Mouse (Mus musculus) kidney, embryonic 15.5 days (tissue): ENCODE measurements around the gene Zfp668. TPM values are rescaled to one million over a fixed set of nuclear protein-coding genes. Genes with fewer than 3 reads are reported as not detected.

Experiments used
- ATAC-seq: fragments of 200-750 bp; cut with Nextera tagmentation; replicated peaks from 2 replicates; pipeline ENCODE4 v1.8.0; 2017; ENCODE audit warnings: moderate TSS enrichment; ENCODE audit not compliant: low FRiP score
- H3K27ac ChIP-seq: fragments of 300-500 bp; sonication (generic); 2 replicates; pipeline ENCODE4 v1.5.1; 2015; ENCODE audit warnings: mild to moderate bottlenecking, inconsistent platforms
- H3K27me3 ChIP-seq: fragments of 300-500 bp; sonication (generic); 2 replicates; pipeline ENCODE4 v1.6.1; 2015; ENCODE audit warnings: inconsistent platforms
- H3K36me3 ChIP-seq: fragments of 300-500 bp; sonication (generic); 2 replicates; pipeline ENCODE4 v1.6.1; 2015; ENCODE audit warnings: inconsistent platforms
- H3K4me1 ChIP-seq: fragments of 300-500 bp; sonication (generic); 2 replicates; pipeline ENCODE4 v1.6.1; 2015; ENCODE audit warnings: inconsistent platforms
- H3K4me2 ChIP-seq: fragments of 300-500 bp; sonication (generic); 2 replicates; pipeline ENCODE4 v1.6.1; 2015; ENCODE audit warnings: moderate library complexity, mild to moderate bottlenecking, inconsistent platforms
- H3K4me3 ChIP-seq: fragments of 300-500 bp; sonication (generic); replicated peaks from 2 replicates; pipeline ENCODE4 v1.5.1; 2015; ENCODE audit warnings: mild to moderate bottlenecking, inconsistent platforms
- H3K9ac ChIP-seq: fragments of 300-500 bp; sonication (generic); 2 replicates; pipeline ENCODE4 v1.6.1; 2015; ENCODE audit warnings: mild to moderate bottlenecking, inconsistent platforms
- H3K9me3 ChIP-seq: fragments of 300-500 bp; sonication (generic); replicated peaks from 2 replicates; pipeline ENCODE4 v1.6.1; 2016; ENCODE audit warnings: inconsistent platforms
- WGBS: fragments of 180-500 bp; shearing (Covaris S2); methylation state at CpG from one replicate; pipeline ENCODE4 v1.1.7; 2015; ENCODE audit warnings: mixed read lengths; 5-methylcytosine and 5-hydroxymethylcytosine counted together
- polyA plus RNA-seq: library from polyadenylated mRNA; unstranded; fragments of >200 nt; fragmentation: Nextera tagmentation; extraction: Ambion mirVana; gene quantifications from 2 replicates; pipeline ENCODE4 v1.2.1, GENCODE M21; 2015

The Zfp668 gene
- polyA plus RNA-seq, 1 experiment from 2014 or later: 22.7 TPM

- Histone ChIP-seq H3K27me3 (no peaks in the 10 kb centered on the region), H3K4me3 (no peak overlapping the region), H3K4me1 (peaks cover 13% of the 10 kb centered on the region), H3K9ac (no peak overlapping the region), H3K36me3 (no peaks in the 10 kb centered on the region), H3K27ac (no peak overlapping the region), H3K4me2 (no peak overlapping the region), H3K9me3 (no peaks in the 10 kb centered on the region)
- ATAC-seq: no peak
- WGBS: 89% methylated on average over 5 of the region's 5 CpGs
Measured at GRCm38 (mm10) chr7:127837473-127837872, 39.2 kb downstream of the Zfp668 start.

- no peak overlapping the region for H3K27ac ChIP-seq
- WGBS: 81% methylated on average over 2 of the region's 2 CpGs
- no peak overlapping the region for H3K4me3 ChIP-seq
- no peaks in the 10 kb centered on the region for H3K36me3 ChIP-seq
- peaks cover 4% of the 10 kb centered on the region; the same call in 1 of the 2 replicates for H3K4me1 ChIP-seq
- no peaks in the 10 kb centered on the region for H3K9me3 ChIP-seq
- no peak for ATAC-seq
- H3K9ac ChIP-seq: no peak overlapping the region
- H3K27me3 ChIP-seq: no peaks in the 10 kb centered on the region
- no peak overlapping the region for H3K4me2 ChIP-seq
Measured at GRCm38 (mm10) chr7:127835550-127835949, 41.1 kb downstream of the Zfp668 start.

DNA sequence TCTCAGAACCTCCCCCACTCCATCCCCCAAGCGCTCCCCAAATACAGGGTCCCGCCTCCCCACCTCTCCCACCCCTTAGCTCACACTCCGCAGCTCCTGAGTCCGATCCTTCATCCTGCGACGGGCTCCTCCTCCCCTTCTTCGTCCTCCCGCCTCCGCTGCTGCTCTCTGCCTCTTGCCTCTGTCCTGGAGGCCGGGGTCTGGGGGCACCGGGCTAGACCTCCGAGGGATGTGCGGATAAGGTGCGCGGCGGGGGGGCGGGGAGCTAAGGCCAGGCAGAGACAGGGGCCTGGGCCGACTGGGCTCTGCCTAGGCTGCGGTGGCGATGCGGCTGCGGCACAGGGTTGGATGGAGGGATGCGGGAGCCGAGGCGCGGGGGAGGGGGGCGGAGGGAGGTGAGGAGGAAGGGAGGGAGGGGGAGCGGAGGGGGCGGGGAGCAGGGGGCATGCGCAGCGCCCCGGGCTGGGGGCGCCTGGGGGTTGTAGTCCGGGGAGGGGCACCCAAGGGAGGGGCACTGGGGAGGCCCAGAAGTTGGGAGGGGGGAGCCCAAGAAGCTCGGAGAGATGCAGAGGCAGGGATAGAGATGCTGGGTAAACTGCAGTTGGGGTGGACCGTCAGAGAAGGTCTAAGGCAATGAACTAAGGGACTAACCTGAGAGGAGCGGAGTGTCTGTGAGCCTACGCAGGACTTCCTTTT lies 52.3 kb downstream of the Zfp668 start, which contains the start of the genes Stx4a and Stx1b:
TSS of gene Stx4a (plus strand) at position 119 of the 696 bp plus-strand sequence.
TSS of gene Stx1b (minus strand) at position 374 of the 696 bp plus-strand sequence.
- Histone ChIP-seq H3K4me2 (peak within 1 kb of the TSS; percentile 89), H3K27ac (0 out of 2 replicates have a peak within 1 kb of the TSS, but pooled peaks have one; percentile 33), H3K4me3 (peak within 1 kb of the TSS; percentile 61), H3K9ac (peak within 1 kb of the TSS; percentile 70), H3K9me3 (no peaks in the 10 kb centered on the region), H3K4me1 (peaks cover 38% of the 10 kb centered on the region), H3K36me3 (no peaks in the 10 kb centered on the region), H3K27me3 (no peaks in the 10 kb centered on the region)
- 3% methylated on average over 32 of the region's 38 CpGs for WGBS
- peak; percentile 68 for ATAC-seq

DNA sequence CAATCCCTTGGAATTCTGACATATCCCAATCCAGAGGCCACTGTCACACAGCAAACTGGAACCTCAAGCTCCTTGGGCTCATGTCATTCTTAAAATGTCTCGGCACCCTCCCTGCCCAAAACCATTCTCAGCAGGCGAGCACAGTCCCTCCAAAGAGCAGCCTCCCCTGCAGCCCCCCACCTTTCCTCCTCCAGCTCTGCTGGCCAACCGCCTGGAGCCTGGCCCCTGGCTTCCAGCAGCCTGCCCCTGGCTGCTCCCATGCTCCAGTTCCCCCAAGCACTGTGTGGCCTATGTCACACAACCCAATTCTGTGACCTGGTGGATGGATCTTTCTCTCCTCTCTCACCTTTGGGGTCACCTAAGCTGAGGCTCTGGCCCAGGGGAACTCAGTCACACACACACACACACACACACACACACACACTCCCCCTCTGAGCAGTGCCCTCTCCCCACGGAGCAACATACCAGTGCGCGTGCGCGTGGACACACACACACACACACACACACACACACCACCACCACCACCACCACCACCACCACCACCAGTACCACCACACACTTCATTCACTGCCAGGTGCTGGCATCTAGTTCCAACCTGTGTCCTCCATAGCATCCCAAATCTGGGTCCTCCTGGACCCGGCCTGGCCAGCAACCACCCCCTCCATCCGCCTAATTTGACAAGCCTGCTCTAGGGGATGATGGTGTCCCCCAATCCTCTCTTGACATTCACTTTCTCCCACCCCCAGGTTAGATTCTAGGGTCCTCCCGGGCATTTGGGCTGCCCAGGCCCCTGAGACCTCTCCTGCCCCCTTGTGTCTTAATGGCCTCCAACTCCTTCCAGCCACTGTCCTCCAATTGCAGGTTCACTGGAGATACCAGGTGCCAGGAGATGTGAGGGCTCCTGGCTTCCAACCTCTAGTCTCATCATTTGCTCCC lies 53.1 kb downstream of the Zfp668 start:
- Histone ChIP-seq H3K4me1 (peaks cover 38% of the 10 kb centered on the region), H3K9ac (peak overlapping the region; percentile 70), H3K4me2 (peak overlapping the region; percentile 89), H3K36me3 (no peaks in the 10 kb centered on the region), H3K27me3 (no peaks in the 10 kb centered on the region), H3K27ac (0 out of 2 replicates have a peak overlapping the region, but pooled peaks have one; percentile 33), H3K4me3 (peak overlapping the region; percentile 61), H3K9me3 (no peaks in the 10 kb centered on the region)
- ATAC-seq: peak; percentile 41
- 64% methylated on average over 11 of the region's 11 CpGs for WGBS

GRCm38 (mm10) chr7:127822494-127822893 lies 54.1 kb downstream of the Zfp668 start:
- no peaks in the 10 kb centered on the region for H3K36me3 ChIP-seq
- ATAC-seq: no peak

GRCm38 (mm10) chr7:127820836-127821509 lies 55.7 kb downstream of the Zfp668 start:
- no peak for ATAC-seq
- no peaks in the 10 kb centered on the region for H3K36me3 ChIP-seq
- no peaks in the 10 kb centered on the region for H3K9me3 ChIP-seq
- H3K4me1 ChIP-seq: peaks cover 45% of the 10 kb centered on the region
- H3K9ac ChIP-seq: no peak overlapping the region
- no peak overlapping the region for H3K4me3 ChIP-seq
- 48% methylated on average over 13 of the region's 13 CpGs for WGBS
- peak overlapping the region; percentile 74 for H3K27ac ChIP-seq
- H3K4me2 ChIP-seq: no peak overlapping the region
- no peaks in the 10 kb centered on the region for H3K27me3 ChIP-seq

More at GRCm38 (mm10) chr7:127822494-127822893, 54.1 kb downstream of the Zfp668 start:
- H3K9me3 ChIP-seq: no peaks in the 10 kb centered on the region
- no peak overlapping the region for H3K9ac ChIP-seq
- no peak overlapping the region for H3K4me2 ChIP-seq
- 82% methylated on average over 3 of the region's 3 CpGs for WGBS
- H3K4me1 ChIP-seq: peaks cover 38% of the 10 kb centered on the region
- no peak overlapping the region for H3K4me3 ChIP-seq
- H3K27ac ChIP-seq: no peak overlapping the region
- H3K27me3 ChIP-seq: no peaks in the 10 kb centered on the region

DNA sequence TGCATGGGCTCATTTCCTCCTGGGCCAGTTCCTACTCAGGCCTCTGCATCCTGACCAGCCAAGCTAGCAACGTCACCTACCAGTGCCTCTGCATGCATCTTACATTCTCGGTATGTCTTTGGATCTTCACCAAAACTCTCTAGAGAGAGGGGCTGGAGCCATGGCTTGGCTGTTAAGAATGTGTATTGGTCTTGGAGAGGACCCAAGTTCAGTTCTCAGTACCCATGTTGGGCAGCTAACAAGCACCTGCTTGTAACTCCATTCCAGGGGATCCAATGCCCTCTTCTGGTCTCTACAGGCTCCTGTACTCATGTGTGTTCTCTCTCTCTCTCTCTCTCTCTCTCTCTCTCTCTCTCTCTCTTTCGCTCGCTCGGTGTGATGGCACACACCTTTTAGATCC lies 58.9 kb downstream of the Zfp668 start:
- ATAC-seq: no peak
- 92% methylated on average over 5 of the region's 5 CpGs for WGBS
- no peak overlapping the region for H3K4me2 ChIP-seq
- no peaks in the 10 kb centered on the region for H3K27me3 ChIP-seq
- peaks cover 46% of the 10 kb centered on the region for H3K4me1 ChIP-seq
- no peak overlapping the region for H3K9ac ChIP-seq
- no peak overlapping the region for H3K27ac ChIP-seq
- H3K36me3 ChIP-seq: 0 out of 2 replicates have a peak, but pooled peaks cover 3% of the 10 kb centered on the region
- H3K4me3 ChIP-seq: no peak overlapping the region
- no peaks in the 10 kb centered on the region for H3K9me3 ChIP-seq

GRCm38 (mm10) chr7:127817053-127817452 lies 59.6 kb downstream of the Zfp668 start:
- no peak overlapping the region for H3K9ac ChIP-seq
- H3K27ac ChIP-seq: no peak overlapping the region
- H3K36me3 ChIP-seq: peaks cover 5% of the 10 kb centered on the region; the same call in 1 of the 2 replicates
- H3K4me1 ChIP-seq: peaks cover 39% of the 10 kb centered on the region
- no peak overlapping the region for H3K4me3 ChIP-seq
- 59% methylated on average over 7 of the region's 7 CpGs for WGBS
- no peak overlapping the region for H3K4me2 ChIP-seq
- H3K9me3 ChIP-seq: no peaks in the 10 kb centered on the region
- H3K27me3 ChIP-seq: no peaks in the 10 kb centered on the region
- no peak for ATAC-seq

- peak; percentile 59 for ATAC-seq
- H3K4me1 ChIP-seq: peaks cover 33% of the 10 kb centered on the region
- no peak overlapping the region for H3K9ac ChIP-seq
- no peak overlapping the region for H3K4me3 ChIP-seq
- no peaks in the 10 kb centered on the region for H3K9me3 ChIP-seq
- no peak overlapping the region for H3K4me2 ChIP-seq
- H3K36me3 ChIP-seq: peaks cover 6% of the 10 kb centered on the region; the same call in 1 of the 2 replicates
- 52% methylated on average over 15 of the region's 15 CpGs for WGBS
- no peaks in the 10 kb centered on the region for H3K27me3 ChIP-seq
- peak overlapping the region; percentile 9; the same call in 1 of the 2 replicates for H3K27ac ChIP-seq
Measured at GRCm38 (mm10) chr7:127815954-127816821, 60.4 kb downstream of the Zfp668 start.

- WGBS: 77% methylated on average over 15 of the region's 15 CpGs
- Histone ChIP-seq H3K4me3 (no peak overlapping the region), H3K4me2 (no peak overlapping the region), H3K36me3 (peaks cover 11% of the 10 kb centered on the region; the same call in 1 of the 2 replicates), H3K9ac (no peak overlapping the region), H3K27ac (peak overlapping the region; percentile 51), H3K4me1 (peaks cover 28% of the 10 kb centered on the region), H3K9me3 (no peaks in the 10 kb centered on the region), H3K27me3 (no peaks in the 10 kb centered on the region)
- no peak for ATAC-seq
Measured at GRCm38 (mm10) chr7:127815116-127815665, 61.4 kb downstream of the Zfp668 start.
